Mouse (Mus musculus) CH12.LX (cell line): ENCODE data around the gene Pxdc1. TPM values are rescaled to one million over a fixed set of nuclear protein-coding genes. Genes with fewer than 3 reads are reported as not detected.

Source experiments
- DNase-seq: peaks from one replicate; pipeline ENCODE4 v3.0.0-alpha.2; 2013; ENCODE audit errors: extremely low read depth
- H3K27ac ChIP-seq: 2 replicates; pipeline ENCODE4 v1.5.1; 2012; ENCODE audit warnings: low read depth, mild to moderate bottlenecking, control low read depth, moderate library complexity; ENCODE audit not compliant: insufficient read depth
- H3K27me3 ChIP-seq: replicated peaks from 2 replicates; pipeline ENCODE3; 2012; ENCODE audit warnings: inconsistent platforms
- H3K36me3 ChIP-seq, 2 experiments: replicated peaks in 1 of 2; 2 replicates each; pipeline versions ENCODE3 to v1.6.1; 2012; ENCODE audit warnings: inconsistent platforms in 1 of 2, low read length in 1 of 2, mild to moderate bottlenecking in 1 of 2, mixed read lengths in 1 of 2, moderate library complexity in 1 of 2; ENCODE audit not compliant: control insufficient read depth in 1 of 2, insufficient read depth in 1 of 2
- H3K4me1 ChIP-seq, 2 experiments: 2 replicates each; pipeline ENCODE4 v1.6.1; 2012; ENCODE audit warnings: inconsistent platforms in 1 of 2, moderate library complexity in 1 of 2; ENCODE audit not compliant: insufficient read depth in 2 of 2, control insufficient read depth in 1 of 2
- H3K4me2 ChIP-seq: 2 replicates; pipeline ENCODE4 v1.6.1; 2012; ENCODE audit warnings: low read depth, mild to moderate bottlenecking, control low read depth; ENCODE audit not compliant: poor library complexity, insufficient read depth, severe bottlenecking
- H3K4me3 ChIP-seq, 3 experiments: fragments of 150-350 bp in 1 of 3; sonication (generic) in 1 of 3; replicated peaks in 1 of 3; 2 replicates each; pipeline versions ENCODE3 to v1.5.1; 2011 to 2012; ENCODE audit warnings: low read depth in 2 of 3, low read length in 2 of 3, mild to moderate bottlenecking in 2 of 3, moderate library complexity in 2 of 3, control low read depth in 1 of 3, improper control_type of control experiment in 1 of 3, inconsistent platforms in 1 of 3, mixed read lengths in 1 of 3; ENCODE audit not compliant: poor library complexity in 1 of 3
- H3K79me2 ChIP-seq: replicated peaks from 2 replicates; pipeline ENCODE4 v1.6.1; 2012; ENCODE audit warnings: mild to moderate bottlenecking, moderate library complexity; ENCODE audit not compliant: control insufficient read depth, poor library complexity, insufficient read depth, severe bottlenecking; ENCODE audit errors: extremely low read depth
- H3K9ac ChIP-seq: 2 replicates; pipeline ENCODE4 v1.6.1; 2012; ENCODE audit warnings: low read depth, mild to moderate bottlenecking, control low read depth, moderate library complexity; ENCODE audit not compliant: insufficient read depth
- H3K9me3 ChIP-seq: replicated peaks from 2 replicates; pipeline ENCODE3; 2012; ENCODE audit warnings: low read length, inconsistent platforms, mixed read lengths
- BHLHE40 ChIP-seq: IDR thresholded peaks from 2 replicates; pipeline ENCODE4 v1.6.1; 2011; ENCODE audit warnings: mild to moderate bottlenecking, low read depth, low read length, improper control_type of control experiment
- CHD1 ChIP-seq: IDR thresholded peaks from 2 replicates; pipeline ENCODE4 v1.6.1; 2012; ENCODE audit warnings: low read depth, low read length, improper control_type of control experiment, inconsistent platforms
- CTCF ChIP-seq, 2 experiments: IDR thresholded peaks in 1 of 2; conservative IDR thresholded peaks in 1 of 2; 2 replicates each; pipeline ENCODE4 v1.5.1; 2011 to 2012; ENCODE audit warnings: low read depth in 2 of 2, low read length in 2 of 2, improper control_type of control experiment in 1 of 2, inconsistent platforms in 1 of 2, mild to moderate bottlenecking in 1 of 2, moderate library complexity in 1 of 2
- E2F4 ChIP-seq: IDR thresholded peaks from 2 replicates; pipeline ENCODE4 v1.6.1; 2011; ENCODE audit warnings: low read depth, low read length, improper control_type of control experiment; ENCODE audit not compliant: insufficient replicate concordance
- EP300 ChIP-seq: IDR thresholded peaks from 2 replicates; pipeline ENCODE4 v1.6.1; 2011; ENCODE audit warnings: low read length, improper control_type of control experiment
- JUN ChIP-seq: IDR thresholded peaks from 2 replicates; pipeline ENCODE4 v1.6.1; 2011; ENCODE audit warnings: low read depth, mild to moderate bottlenecking, low read length, improper control_type of control experiment, moderate library complexity; ENCODE audit not compliant: insufficient read depth
- KAT2A ChIP-seq: IDR thresholded peaks from 2 replicates; pipeline ENCODE4 v1.6.1; 2012; ENCODE audit warnings: low read length, improper control_type of control experiment, inconsistent platforms; ENCODE audit not compliant: insufficient replicate concordance
- MAFK ChIP-seq: IDR thresholded peaks from 2 replicates; pipeline ENCODE4 v1.6.1; 2011; ENCODE audit warnings: low read length, improper control_type of control experiment; ENCODE audit not compliant: insufficient replicate concordance
- MAZ ChIP-seq: IDR thresholded peaks from 2 replicates; pipeline ENCODE4 v1.6.1; 2012; ENCODE audit warnings: low read depth, mild to moderate bottlenecking, inconsistent platforms, low read length, improper control_type of control experiment, moderate library complexity
- MEF2A ChIP-seq: IDR thresholded peaks from 2 replicates; pipeline ENCODE4 v1.6.1; 2014; ENCODE audit warnings: low read depth, mild to moderate bottlenecking, inconsistent platforms, low read length, improper control_type of control experiment, borderline replicate concordance
- MXI1 ChIP-seq: IDR thresholded peaks from 2 replicates; pipeline ENCODE4 v1.6.1; 2011; ENCODE audit warnings: mild to moderate bottlenecking, low read depth, low read length, improper control_type of control experiment
- MYC ChIP-seq: IDR thresholded peaks from 2 replicates; pipeline ENCODE4 v1.6.1; 2011; ENCODE audit warnings: low read depth, mild to moderate bottlenecking, improper control_type of control experiment, low read length
- POLR2A ChIP-seq: IDR thresholded peaks from 2 replicates; pipeline ENCODE4 v1.6.1; 2011; ENCODE audit warnings: low read depth, mild to moderate bottlenecking, improper control_type of control experiment, low read length
- POLR2AphosphoS2 ChIP-seq: IDR thresholded peaks from 2 replicates; pipeline ENCODE4 v1.6.1; 2011; ENCODE audit warnings: low read depth, low read length, improper control_type of control experiment
- RAD21 ChIP-seq: IDR thresholded peaks from 2 replicates; pipeline ENCODE4 v1.6.1; 2011; ENCODE audit warnings: low read depth, mild to moderate bottlenecking, low read length, improper control_type of control experiment, moderate library complexity
- RCOR1 ChIP-seq: conservative IDR thresholded peaks from 2 replicates; pipeline ENCODE4 v1.6.1; 2012; ENCODE audit warnings: low read depth, mild to moderate bottlenecking, inconsistent platforms, low read length, improper control_type of control experiment
- SMC3 ChIP-seq: IDR thresholded peaks from 2 replicates; pipeline ENCODE4 v1.6.1; 2011; ENCODE audit warnings: low read depth, low read length, improper control_type of control experiment
- TCF12 ChIP-seq: IDR thresholded peaks from 2 replicates; pipeline ENCODE4 v1.6.1; 2014; ENCODE audit warnings: low read depth, mild to moderate bottlenecking, inconsistent platforms, low read length, improper control_type of control experiment
- UBTF ChIP-seq: IDR thresholded peaks from 2 replicates; pipeline ENCODE4 v1.6.1; 2012; ENCODE audit warnings: low read depth, mild to moderate bottlenecking, inconsistent platforms, low read length, improper control_type of control experiment, moderate library complexity
- USF2 ChIP-seq: conservative IDR thresholded peaks from 2 replicates; pipeline ENCODE4 v1.6.1; 2011; ENCODE audit warnings: low read depth, low read length, improper control_type of control experiment
- ZC3H11A ChIP-seq: IDR thresholded peaks from 2 replicates; pipeline ENCODE4 v1.6.1; 2012; ENCODE audit warnings: low read depth, mild to moderate bottlenecking, inconsistent platforms, low read length, improper control_type of control experiment
- ZMIZ1 ChIP-seq: IDR thresholded peaks from 2 replicates; pipeline ENCODE4 v1.6.1; 2012; ENCODE audit warnings: low read depth, mild to moderate bottlenecking, inconsistent platforms, low read length, improper control_type of control experiment
- ZNF384 ChIP-seq: IDR thresholded peaks from 2 replicates; pipeline ENCODE4 v1.6.1; 2012; ENCODE audit warnings: low read depth, low read length, improper control_type of control experiment, inconsistent platforms
- dilution Hi-C: fragments of 300-500 bp; cut with MboI; formaldehyde crosslinking; loops from 2 replicates; pipeline ENCODE4 v1.14.3; 2020; ENCODE audit warnings: low sequenced_read_pairs; ENCODE audit not compliant: extremely low pct_unique_long_range_greater_than_20kb, extremely low pct_ligation_motif_present
- in situ Hi-C: fragments of 300-500 bp; cut with MboI; formaldehyde crosslinking; loops from 3 replicates; pipeline ENCODE4 v1.14.3; 2019; ENCODE audit warnings: low sequenced_read_pairs, low pct_ligation_motif_present, low pct_unique_long_range_greater_than_20kb, mixed read lengths
- polyA plus RNA-seq: library from polyadenylated mRNA; unstranded; fragments of >175 nt; gene quantifications from 2 replicates; pipeline ENCODE4 v1.2.1, GENCODE M21; 2012; ENCODE audit warnings: low read depth; ENCODE audit not compliant: insufficient read length
- total RNA-seq, 2 experiments: library from RNA; depleted of rRNA; stranded (reverse); fragments of 300-350 nt in 1 of 2; fragments of >200 nt in 1 of 2; gene quantifications; 2 replicates each; pipeline ENCODE4 v1.2.3; 2012 to 2014

Gene Pxdc1
- total and polyA plus RNA-seq, 3 experiments = not detected

DNA sequence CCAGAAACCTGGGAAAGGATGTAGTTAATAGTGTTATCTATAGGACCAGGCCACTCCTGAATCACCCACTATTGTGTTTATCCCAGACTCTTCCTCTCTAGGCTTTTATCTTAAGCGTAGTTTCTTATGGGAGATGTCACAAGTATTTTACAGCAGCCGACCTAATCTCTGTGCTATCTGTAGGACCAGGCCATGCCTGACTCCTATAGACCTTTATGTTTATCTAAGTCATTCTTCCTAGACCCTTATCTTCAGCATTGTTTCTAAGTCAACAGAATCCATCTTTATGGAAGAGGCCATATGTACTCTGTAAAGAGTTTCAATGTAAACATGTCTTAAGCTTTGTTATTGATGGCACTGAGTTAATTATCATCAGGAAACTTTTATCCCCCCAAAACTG lies 50.5 kb downstream of the Pxdc1 start:
- H3K4me1 ChIP-seq = peaks cover 0 to 3% of the 10 kb centered on the region in 2 experiments; a peak in 1 of 4 replicates
- H3K9me3 ChIP-seq = no peaks in the 10 kb centered on the region
- H3K4me3 ChIP-seq = no peak overlapping the region
- dilution Hi-C loops (no loop called here), in situ Hi-C loops (no loop called here)
- DNase-seq = no peak
- no peaks in the 10 kb centered on the region for H3K79me2 ChIP-seq
- H3K36me3 ChIP-seq = no peaks in the 10 kb centered on the region
- H3K27ac ChIP-seq = no peak overlapping the region
- H3K9ac ChIP-seq = no peak overlapping the region
- no peak for TF ChIP-seq ZMIZ1
- no peak for TF ChIP-seq BHLHE40
- no peak for TF ChIP-seq RCOR1
- no peak for TF ChIP-seq USF2
- no peak for TF ChIP-seq SMC3
- TF ChIP-seq MAFK = no peak
- no peak for TF ChIP-seq MEF2A
- no peak for TF ChIP-seq JUN
- no peak for TF ChIP-seq ZNF384
- TF ChIP-seq E2F4 = no peak
- TF ChIP-seq POLR2A = no peak
- no peak for TF ChIP-seq UBTF
- no peak for TF ChIP-seq TCF12
- no peak for TF ChIP-seq MYC
- no peak for TF ChIP-seq MXI1
- no peak for TF ChIP-seq ZC3H11A
- TF ChIP-seq EP300 = no peak
- TF ChIP-seq KAT2A = no peak
- H3K4me2 ChIP-seq = no peak overlapping the region
- no peaks in the 10 kb centered on the region for H3K27me3 ChIP-seq

DNA sequence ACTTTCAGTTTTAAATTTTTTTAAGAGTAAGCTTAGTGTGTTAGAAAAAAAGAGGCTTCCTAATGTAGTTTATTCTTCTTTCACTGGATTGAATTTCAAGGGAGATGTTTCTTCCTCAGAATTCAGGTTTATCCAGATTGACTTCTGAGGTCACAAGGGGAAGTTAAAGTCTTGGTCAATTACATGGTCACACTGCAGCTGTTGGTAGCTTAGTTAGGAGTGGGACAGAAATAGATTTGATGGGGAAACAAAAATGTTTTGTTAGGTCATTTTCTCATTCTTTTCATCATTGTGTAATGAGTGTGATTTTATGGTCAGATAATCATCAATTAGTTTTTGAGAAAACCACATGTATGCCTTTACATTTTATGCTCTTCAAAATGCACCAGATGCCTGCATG lies 56.5 kb downstream of the Pxdc1 start:
- Histone ChIP-seq H3K9me3 (no peaks in the 10 kb centered on the region), H3K4me1 (peaks cover 0 to 3% of the 10 kb centered on the region in 2 experiments; a peak in 1 of 4 replicates), H3K9ac (no peak overlapping the region), H3K27ac (no peak overlapping the region), H3K4me2 (no peak overlapping the region), H3K27me3 (no peaks in the 10 kb centered on the region)
- dilution Hi-C loops = no loop called here
- in situ Hi-C loops = no loop called here
- DNase-seq = no peak
- TF ChIP-seq ZNF384 = no peak
- TF ChIP-seq USF2 = no peak
- TF ChIP-seq MXI1 = no peak
- no peak for TF ChIP-seq CTCF (conservative IDR thresholded peaks at IDR 0.05 in 1 of 2, IDR thresholded peaks at IDR 0.05 in 1 of 2; ENCODE audit: low read depth in 2 of 2, low read length in 2 of 2)
- TF ChIP-seq MAZ = no peak
- TF ChIP-seq CHD1 = no peak
- no peak for TF ChIP-seq UBTF
- no peak for TF ChIP-seq POLR2A
- no peak for TF ChIP-seq JUN
- no peak for TF ChIP-seq SMC3
- no peak for TF ChIP-seq ZC3H11A
- no peak for TF ChIP-seq RAD21
- no peak for TF ChIP-seq RCOR1
- TF ChIP-seq POLR2AphosphoS2 = no peak
- TF ChIP-seq, all 38 proteins: peak for 0
- H3K79me2 ChIP-seq = no peaks in the 10 kb centered on the region
- H3K36me3 ChIP-seq = no peaks in the 10 kb centered on the region
- H3K4me3 ChIP-seq = no peak overlapping the region

Other genes starting within 250 kb of the Pxdc1 start
- gene Fam50b, start 81.4 kb upstream of the Pxdc1 start, total RNA-seq (2012; rRNA removed) = 0.08 and 0.13 TPM in 2 replicates
- 0.24 TPM in 1 of 2 replicates, not detected in the other for gene Fam50b, start 81.4 kb upstream of the Pxdc1 start, total RNA-seq (2014; rRNA removed)
- not detected in 2 replicates for gene Fam50b, start 81.4 kb upstream of the Pxdc1 start, polyA plus RNA-seq
- gene Prpf4b, start 221.8 kb upstream of the Pxdc1 start, total RNA-seq (2012; rRNA removed) = 51.1 and 62.7 TPM in 2 replicates
- gene Prpf4b, start 221.8 kb upstream of the Pxdc1 start, total RNA-seq (2014; rRNA removed) = 57.3 and 68.8 TPM in 2 replicates
- 94.9 and 112 TPM in 2 replicates for gene Prpf4b, start 221.8 kb upstream of the Pxdc1 start, polyA plus RNA-seq